Mouse (Mus musculus): ENCODE results near the gene Gm10273. TPM values are rescaled to one million over a fixed set of nuclear protein-coding genes. Genes with fewer than 3 reads are reported as not detected.
"Not testable (repeated sequence)": the region's sequence is repeated elsewhere in the genome, so short reads cannot be mapped to it uniquely, and the experiment has no call there.

Gm10273 gene
- polyA plus RNA-seq, 2 experiments: 4.8 to 15.6 TPM

DNA sequence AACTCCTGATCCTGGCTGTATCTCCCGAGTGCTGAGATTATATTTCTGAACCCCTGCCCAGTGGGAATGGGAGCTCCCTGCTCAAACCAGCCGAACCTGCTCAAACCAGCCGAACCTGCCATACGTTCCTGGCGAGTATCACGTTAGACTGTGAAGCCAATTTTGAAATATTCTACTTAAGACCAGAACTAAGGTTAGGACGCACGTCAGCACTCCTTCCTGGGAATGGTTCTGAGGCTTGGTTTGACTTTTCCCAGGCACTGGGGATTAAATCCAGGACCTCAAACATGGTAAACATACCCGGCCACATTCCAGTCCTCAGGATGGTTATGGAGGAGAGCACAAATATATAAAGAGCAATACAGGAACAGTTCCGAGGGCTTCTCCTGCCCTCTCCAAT lies 17.5 kb upstream of the Gm10273 start:
- no peaks in the 10 kb centered on the region for H3K27me3 ChIP-seq (ENCODE audit: control insufficient read depth, insufficient read depth, low read length)
- H3K27ac ChIP-seq: no peak overlapping the region
- TF ChIP-seq CTCF (IDR thresholded peaks at IDR 0.05; ENCODE audit: low read depth) (no peak), EP300 (IDR thresholded peaks at IDR 0.05; ENCODE audit: low read depth) (no peak)
- ATAC-seq (ENCODE audit: insufficient read depth): no peak
- WGBS (ENCODE audit: insufficient replicate concordance): 75% methylated on average over 10 of the region's 10 CpGs
- peaks cover 0 to 10% of the 10 kb centered on the region in 2 experiments; a peak in 3 of 4 replicates for H3K4me1 ChIP-seq (replicated peaks; ENCODE audit: control insufficient read depth in 2 of 2, insufficient read depth in 2 of 2, low read length in 1 of 2)
- H3K4me3 ChIP-seq (ENCODE audit: insufficient read depth in 1 of 2, low read depth in 2 of 2, low read length in 2 of 2): no peak overlapping the region
- 0 out of 2 replicates have a peak, but pooled peaks cover 4% of the 10 kb centered on the region for H3K36me3 ChIP-seq (replicated peaks; ENCODE audit: control insufficient read depth, insufficient read depth, low read depth)
- no peaks in the 10 kb centered on the region for H3K9me3 ChIP-seq (ENCODE audit: control insufficient read depth, low read length)
- no peak overlapping the region for H3K9ac ChIP-seq (replicated peaks)
- no peak for DNase-seq (ENCODE audit: low read depth in 3 of 3, low spot score in 3 of 3)
- H3K4me2 ChIP-seq (ENCODE audit: low read depth): no peak overlapping the region

DNA sequence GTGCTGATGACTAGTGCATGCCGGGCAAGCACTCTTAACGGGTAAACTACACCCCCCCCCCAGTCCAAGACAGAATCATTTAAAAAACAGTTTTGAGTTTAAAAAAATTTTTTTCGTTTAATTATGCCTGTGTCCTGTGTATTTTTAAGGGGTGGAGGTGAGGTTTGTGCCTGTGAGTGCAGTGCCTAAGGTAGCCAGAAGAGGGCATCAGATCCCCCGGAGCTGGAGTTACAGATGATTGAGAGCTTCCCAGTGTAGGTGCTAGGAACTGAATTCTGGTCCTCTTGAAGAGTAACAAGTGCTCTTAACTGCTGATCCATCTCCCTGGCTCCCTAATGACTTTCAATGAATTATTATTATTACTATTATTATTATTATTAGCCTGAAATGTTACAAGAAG lies 16.7 kb upstream of the Gm10273 start:
- ATAC-seq (ENCODE audit: insufficient read depth) (no peak), DNase-seq (ENCODE audit: low read depth in 3 of 3, low spot score in 3 of 3) (no peak)
- H3K27ac ChIP-seq: no peak overlapping the region
- no peak overlapping the region for H3K9ac ChIP-seq (replicated peaks)
- H3K36me3 ChIP-seq (replicated peaks; ENCODE audit: control insufficient read depth, insufficient read depth, low read depth): no peaks in the 10 kb centered on the region
- no peak overlapping the region for H3K4me2 ChIP-seq (ENCODE audit: low read depth)
- no peaks in the 10 kb centered on the region for H3K9me3 ChIP-seq (ENCODE audit: control insufficient read depth, low read length)
- no peak overlapping the region for H3K4me3 ChIP-seq (ENCODE audit: insufficient read depth in 1 of 2, low read depth in 2 of 2, low read length in 2 of 2)
- no peaks in the 10 kb centered on the region for H3K27me3 ChIP-seq (ENCODE audit: control insufficient read depth, insufficient read depth, low read length)
- no peak for TF ChIP-seq EP300 (IDR thresholded peaks at IDR 0.05; ENCODE audit: low read depth)
- peak; percentile 57 for TF ChIP-seq CTCF (IDR thresholded peaks at IDR 0.05; ENCODE audit: low read depth)
- WGBS (ENCODE audit: insufficient replicate concordance): 79% methylated on average over 4 of the region's 4 CpGs
- H3K4me1 ChIP-seq (replicated peaks; ENCODE audit: control insufficient read depth in 2 of 2, insufficient read depth in 2 of 2, low read length in 1 of 2): peaks cover 0 to 10% of the 10 kb centered on the region in 2 experiments; a peak in 3 of 4 replicates

DNA sequence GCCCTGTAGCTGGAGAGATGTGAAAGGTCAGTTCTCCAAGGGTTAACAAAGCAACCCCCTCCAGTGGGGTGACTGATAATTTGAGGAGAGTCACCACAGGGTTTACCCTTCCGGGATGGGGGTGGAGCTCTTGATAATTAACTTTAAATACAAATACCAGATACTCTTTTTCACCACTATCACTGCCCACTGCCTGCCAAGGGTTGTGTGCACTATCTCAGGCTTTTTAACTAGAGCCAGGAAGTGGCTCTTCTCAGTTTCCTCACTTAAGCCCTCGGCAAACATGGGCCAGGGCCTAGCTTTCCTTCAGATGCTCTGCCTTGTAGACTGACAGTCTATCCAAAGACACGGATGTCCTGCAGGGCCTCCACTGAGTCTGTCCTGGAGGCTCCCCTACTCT lies 15.5 kb upstream of the Gm10273 start:
- H3K4me3 ChIP-seq (ENCODE audit: insufficient read depth in 1 of 2, low read depth in 2 of 2, low read length in 2 of 2): no peak overlapping the region
- H3K36me3 ChIP-seq (replicated peaks; ENCODE audit: control insufficient read depth, insufficient read depth, low read depth): no peaks in the 10 kb centered on the region
- ATAC-seq (ENCODE audit: insufficient read depth) (peak; percentile 33; the same call in 1 of the 2 replicates), DNase-seq (ENCODE audit: low read depth in 3 of 3, low spot score in 3 of 3) (no peak)
- H3K27me3 ChIP-seq (ENCODE audit: control insufficient read depth, insufficient read depth, low read length): no peaks in the 10 kb centered on the region
- peak overlapping the region; percentile 20 for H3K4me2 ChIP-seq (ENCODE audit: low read depth)
- H3K27ac ChIP-seq: no peak overlapping the region
- 19% methylated on average over 3 of the region's 3 CpGs for WGBS (ENCODE audit: insufficient replicate concordance)
- H3K9me3 ChIP-seq (ENCODE audit: control insufficient read depth, low read length): no peaks in the 10 kb centered on the region
- peaks cover 0 to 10% of the 10 kb centered on the region in 2 experiments; a peak in 3 of 4 replicates for H3K4me1 ChIP-seq (replicated peaks; ENCODE audit: control insufficient read depth in 2 of 2, insufficient read depth in 2 of 2, low read length in 1 of 2)
- TF ChIP-seq EP300 (IDR thresholded peaks at IDR 0.05; ENCODE audit: low read depth) (no peak), CTCF (IDR thresholded peaks at IDR 0.05; ENCODE audit: low read depth) (no peak)
- H3K9ac ChIP-seq (replicated peaks): no peak overlapping the region

DNA sequence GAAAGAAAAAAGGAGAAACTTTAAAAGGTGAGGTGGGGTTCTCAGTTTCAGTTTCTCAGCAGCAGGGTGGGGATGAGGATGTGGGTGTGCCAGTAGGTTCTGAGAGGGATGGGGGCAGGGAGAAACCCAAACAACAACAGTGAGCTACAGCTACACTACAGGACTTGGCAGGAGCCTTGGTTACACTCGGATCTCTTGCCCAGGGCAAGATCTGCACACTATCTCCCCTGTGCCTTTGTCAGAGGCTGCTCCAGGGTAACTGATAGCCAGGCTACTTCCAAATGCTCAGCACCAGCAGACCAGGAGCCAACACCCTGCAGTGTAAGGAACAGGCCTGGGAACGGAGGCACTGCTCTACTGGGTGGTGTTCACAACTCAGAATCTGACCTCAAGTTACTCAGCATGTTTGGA lies 15.0 kb upstream of the Gm10273 start:
- no peak for DNase-seq (ENCODE audit: low read depth in 3 of 3, low spot score in 3 of 3)
- ATAC-seq (ENCODE audit: insufficient read depth): peak; percentile 66; the same call in 1 of the 2 replicates
- no peaks in the 10 kb centered on the region for H3K36me3 ChIP-seq (replicated peaks; ENCODE audit: control insufficient read depth, insufficient read depth, low read depth)
- peaks cover 0 to 10% of the 10 kb centered on the region in 2 experiments; a peak in 3 of 4 replicates for H3K4me1 ChIP-seq (replicated peaks; ENCODE audit: control insufficient read depth in 2 of 2, insufficient read depth in 2 of 2, low read length in 1 of 2)
- H3K27me3 ChIP-seq (ENCODE audit: control insufficient read depth, insufficient read depth, low read length): no peaks in the 10 kb centered on the region
- peak overlapping the region; percentile 52 for H3K27ac ChIP-seq
- peak overlapping the region; percentile 20 for H3K4me2 ChIP-seq (ENCODE audit: low read depth)
- H3K9me3 ChIP-seq (ENCODE audit: control insufficient read depth, low read length): no peaks in the 10 kb centered on the region
- WGBS (ENCODE audit: insufficient replicate concordance): 13% methylated on average over 2 of the region's 2 CpGs
- H3K4me3 ChIP-seq (ENCODE audit: insufficient read depth in 1 of 2, low read depth in 2 of 2, low read length in 2 of 2): no peak overlapping the region
- H3K9ac ChIP-seq (replicated peaks): no peak overlapping the region
- TF ChIP-seq EP300 (IDR thresholded peaks at IDR 0.05; ENCODE audit: low read depth): no peak
- no peak for TF ChIP-seq CTCF (IDR thresholded peaks at IDR 0.05; ENCODE audit: low read depth)

DNA sequence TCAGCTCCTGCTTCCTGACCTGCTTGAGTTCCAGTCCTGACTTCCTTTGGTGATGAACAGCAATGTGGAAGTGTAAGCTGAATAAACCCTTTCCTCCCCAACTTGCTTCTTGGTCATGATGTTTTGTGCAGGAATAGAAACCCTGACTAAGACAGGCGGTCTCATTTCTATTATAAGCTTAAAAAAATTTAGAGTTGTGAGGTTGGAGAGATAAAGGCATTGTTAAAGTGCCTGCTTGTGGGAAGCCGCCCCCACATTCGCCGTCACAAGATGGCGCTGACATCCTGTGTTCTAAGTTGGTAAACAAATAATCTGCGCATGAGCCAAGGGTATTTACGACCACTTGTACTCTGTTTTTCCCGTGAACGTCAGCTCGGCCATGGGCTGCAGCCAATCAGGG lies 13.9 kb upstream of the Gm10273 start:
- H3K27me3 ChIP-seq (ENCODE audit: control insufficient read depth, insufficient read depth, low read length); H3K9ac ChIP-seq (replicated peaks); H3K4me2 ChIP-seq (ENCODE audit: low read depth); DNase-seq (ENCODE audit: low read depth in 3 of 3, low spot score in 3 of 3); H3K4me1 ChIP-seq (replicated peaks; ENCODE audit: control insufficient read depth in 2 of 2, insufficient read depth in 2 of 2, low read length in 1 of 2); H3K36me3 ChIP-seq (replicated peaks; ENCODE audit: control insufficient read depth, insufficient read depth, low read depth); ATAC-seq (ENCODE audit: insufficient read depth); H3K27ac ChIP-seq; H3K9me3 ChIP-seq (ENCODE audit: control insufficient read depth, low read length); H3K4me3 ChIP-seq (ENCODE audit: insufficient read depth in 1 of 2, low read depth in 2 of 2, low read length in 2 of 2): not testable (repeated sequence)
- 74% methylated on average over 5 of the region's 10 CpGs for WGBS (ENCODE audit: insufficient replicate concordance)
